Mouse (Mus musculus) liver, adult 2 months (tissue): Measurements from ENCODE around the gene Zfp444. TPM values are rescaled to one million over a fixed set of nuclear protein-coding genes. Genes with fewer than 3 reads are reported as not detected.

Source experiments
- DNase-seq: peaks from one replicate; pipeline ENCODE4 v3.0.0-alpha.2; 2011; ENCODE audit warnings: low read depth, low spot score; ENCODE audit errors: extremely low read depth
- H3K27ac ChIP-seq: fragments of 200-500 bp; replicated peaks from 2 replicates; pipeline ENCODE4 v1.5.1; 2012; ENCODE audit warnings: low read depth, mild to moderate bottlenecking, control low read depth, inconsistent platforms, low read length; ENCODE audit not compliant: insufficient read depth
- H3K27me3 ChIP-seq: fragments of 200-500 bp; 2 replicates; pipeline ENCODE4 v1.6.1; 2012; ENCODE audit warnings: mild to moderate bottlenecking, moderate library complexity, low read length, inconsistent platforms; ENCODE audit not compliant: control insufficient read depth, insufficient read depth
- H3K36me3 ChIP-seq: fragments of 200-500 bp; 2 replicates; pipeline ENCODE4 v1.6.1; 2012; ENCODE audit warnings: low read length, inconsistent platforms; ENCODE audit not compliant: control insufficient read depth, insufficient read depth
- H3K4me1 ChIP-seq: fragments of 200-500 bp; 2 replicates; pipeline ENCODE4 v1.6.1; 2011; ENCODE audit warnings: low read length; ENCODE audit not compliant: control insufficient read depth, insufficient read depth
- H3K4me3 ChIP-seq: fragments of 200-500 bp; 2 replicates; pipeline ENCODE4 v1.5.1; 2011; ENCODE audit warnings: low read depth, mild to moderate bottlenecking, control low read depth, low read length, moderate library complexity; ENCODE audit not compliant: insufficient read depth
- H3K79me2 ChIP-seq: fragments of 200-500 bp; 2 replicates; pipeline ENCODE4 v1.6.1; 2012; ENCODE audit warnings: inconsistent platforms, mild to moderate bottlenecking, low read length, moderate library complexity; ENCODE audit not compliant: control insufficient read depth, insufficient read depth
- H3K9ac ChIP-seq: fragments of 200-500 bp; 2 replicates; pipeline ENCODE4 v1.6.1; 2012; ENCODE audit warnings: low read depth, mild to moderate bottlenecking, control low read depth, inconsistent platforms, low read length
- CTCF ChIP-seq: fragments of 200-500 bp; IDR thresholded peaks from 2 replicates; pipeline ENCODE4 v1.5.1; 2011; ENCODE audit warnings: low read depth, low read length, control low read depth
- POLR2A ChIP-seq: fragments of 200-500 bp; IDR thresholded peaks from 2 replicates; pipeline ENCODE4 v1.6.1; 2011; ENCODE audit warnings: low read length, control low read depth; ENCODE audit not compliant: insufficient read depth; ENCODE audit errors: extremely low read depth
- WGBS: fragments of 180-500 bp; shearing (Covaris S2); methylation state at CpG from one replicate; pipeline ENCODE4 v1.1.7; 2018; 5-methylcytosine and 5-hydroxymethylcytosine counted together
- polyA plus RNA-seq: library from polyadenylated mRNA; depleted of rRNA; stranded (reverse); fragments of >200 nt; gene quantifications from 2 replicates; pipeline ENCODE4 v1.2.3, GENCODE M21; 2012
- total RNA-seq: library from RNA; depleted of rRNA; stranded (reverse); fragments of >200 nt; gene quantifications from 2 replicates; pipeline ENCODE4 v1.2.3, GENCODE M21; 2014

The Zfp444 gene
- total and polyA plus RNA-seq, 2 experiments, result 11.0 to 23.9 TPM

DNA sequence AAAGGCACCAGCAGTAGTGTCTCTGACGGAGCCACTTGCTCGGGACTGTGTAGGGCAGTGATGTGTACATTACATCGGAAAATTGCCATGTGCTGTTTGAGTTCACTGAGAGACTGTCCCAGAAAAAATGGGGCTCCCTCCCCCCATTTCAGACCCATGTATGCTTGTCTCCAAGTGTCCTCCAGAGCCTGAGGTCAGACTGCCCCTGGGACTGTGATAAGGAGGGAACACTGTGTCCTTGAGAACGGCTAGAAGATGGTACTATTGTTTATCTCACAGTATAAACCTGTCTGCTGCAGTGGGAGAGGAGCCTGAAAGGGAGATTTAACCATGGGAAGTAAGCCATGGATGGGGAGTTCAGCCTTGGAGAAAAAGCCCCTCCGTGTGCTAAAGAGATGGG, 7.4 kb upstream of the Zfp444 start:
- no peak overlapping the region for H3K4me3 ChIP-seq
- no peak for DNase-seq
- no peak overlapping the region for H3K9ac ChIP-seq
- no peaks in the 10 kb centered on the region for H3K36me3 ChIP-seq
- H3K4me1 ChIP-seq, result peaks cover 2% of the 10 kb centered on the region; the same call in 1 of the 2 replicates
- H3K27me3 ChIP-seq, result no peaks in the 10 kb centered on the region
- H3K79me2 ChIP-seq, result no peaks in the 10 kb centered on the region
- 54% methylated on average over 5 of the region's 5 CpGs for WGBS
- H3K27ac ChIP-seq, result no peak overlapping the region
- TF ChIP-seq POLR2A (no peak), CTCF (no peak)

DNA sequence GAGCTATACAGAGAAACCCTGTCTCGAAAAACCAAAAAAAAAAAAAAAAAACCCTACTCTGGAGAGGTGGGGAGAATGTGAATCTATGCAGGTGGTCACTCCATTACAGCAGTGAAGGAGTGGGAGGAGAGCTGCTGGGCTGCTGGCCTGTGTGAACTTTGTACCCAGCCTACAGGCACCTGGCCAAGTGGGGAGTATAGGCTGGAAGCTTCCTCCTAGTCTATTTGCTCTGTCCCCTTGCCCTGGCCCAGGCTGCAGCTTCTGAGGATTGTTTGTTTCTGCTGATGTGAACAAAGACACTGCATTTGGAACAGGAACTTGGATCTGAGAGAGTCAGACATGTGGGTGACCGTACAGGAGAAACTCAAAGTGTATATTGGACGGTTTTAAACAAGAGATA, 2.6 kb upstream of the Zfp444 start:
- Histone ChIP-seq H3K4me3 (no peak overlapping the region), H3K9ac (no peak overlapping the region), H3K27ac (peak overlapping the region; percentile 2), H3K36me3 (no peaks in the 10 kb centered on the region), H3K79me2 (no peaks in the 10 kb centered on the region), H3K27me3 (no peaks in the 10 kb centered on the region), H3K4me1 (peaks cover 11% of the 10 kb centered on the region; the same call in 1 of the 2 replicates)
- 11% methylated on average over 3 of the region's 3 CpGs for WGBS
- peak; percentile 92 for DNase-seq
- TF ChIP-seq POLR2A, result no peak
- no peak for TF ChIP-seq CTCF

DNA sequence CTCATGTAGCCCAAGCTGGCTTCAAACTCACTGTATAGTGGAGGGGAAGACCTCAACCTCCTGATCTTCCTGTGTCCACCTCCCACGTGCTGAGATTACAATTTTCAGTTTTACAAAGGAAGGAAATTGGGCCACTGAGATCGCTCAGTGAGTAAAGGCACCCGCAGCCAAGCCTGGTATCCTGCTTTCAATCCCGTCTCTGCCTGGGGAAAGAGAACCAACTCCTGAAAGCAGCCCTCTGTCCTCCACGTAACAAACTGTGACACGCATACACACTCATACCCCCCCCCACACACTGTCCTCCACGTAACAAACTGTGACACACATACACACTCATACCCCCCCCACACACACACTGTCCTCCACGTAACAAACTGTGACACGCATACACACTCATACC, 1.6 kb upstream of the Zfp444 start:
- no peaks in the 10 kb centered on the region for H3K27me3 ChIP-seq
- 62% methylated on average over 9 of the region's 9 CpGs for WGBS
- peak overlapping the region; percentile 54 for H3K27ac ChIP-seq
- no peak for DNase-seq
- no peaks in the 10 kb centered on the region for H3K79me2 ChIP-seq
- H3K4me3 ChIP-seq, result no peak overlapping the region
- TF ChIP-seq POLR2A (no peak), CTCF (no peak)
- no peaks in the 10 kb centered on the region for H3K36me3 ChIP-seq
- H3K9ac ChIP-seq, result no peak overlapping the region
- H3K4me1 ChIP-seq, result peaks cover 21% of the 10 kb centered on the region

DNA sequence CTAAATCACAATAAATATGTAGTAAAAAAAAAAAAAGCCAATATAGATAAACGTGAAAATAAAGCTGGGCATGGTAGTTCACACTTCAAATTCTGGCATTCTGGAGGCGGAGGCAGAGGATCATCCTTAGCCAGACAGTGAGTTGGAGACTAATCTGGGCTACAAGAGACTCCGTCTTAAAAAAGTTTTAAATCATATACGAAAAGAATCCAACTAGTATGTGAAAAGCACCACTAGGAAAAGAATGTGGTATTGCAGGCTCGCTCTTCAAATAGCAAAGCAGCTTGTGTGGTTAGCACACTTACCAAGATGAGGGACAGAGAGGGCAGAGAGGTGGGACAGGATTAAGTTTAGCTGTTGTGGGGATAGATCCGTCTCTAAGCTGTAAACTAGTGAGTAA, 1.2 kb upstream of the Zfp444 start:
- Histone ChIP-seq H3K4me3 (no peak overlapping the region), H3K27me3 (no peaks in the 10 kb centered on the region), H3K9ac (no peak overlapping the region), H3K4me1 (peaks cover 24% of the 10 kb centered on the region), H3K27ac (peak overlapping the region; percentile 83; the same call in 1 of the 2 replicates), H3K36me3 (peaks cover 3% of the 10 kb centered on the region; the same call in 1 of the 2 replicates), H3K79me2 (no peaks in the 10 kb centered on the region)
- DNase-seq, result no peak
- WGBS, result 52% methylated on average over 6 of the region's 6 CpGs
- TF ChIP-seq CTCF (no peak), POLR2A (no peak)

DNA sequence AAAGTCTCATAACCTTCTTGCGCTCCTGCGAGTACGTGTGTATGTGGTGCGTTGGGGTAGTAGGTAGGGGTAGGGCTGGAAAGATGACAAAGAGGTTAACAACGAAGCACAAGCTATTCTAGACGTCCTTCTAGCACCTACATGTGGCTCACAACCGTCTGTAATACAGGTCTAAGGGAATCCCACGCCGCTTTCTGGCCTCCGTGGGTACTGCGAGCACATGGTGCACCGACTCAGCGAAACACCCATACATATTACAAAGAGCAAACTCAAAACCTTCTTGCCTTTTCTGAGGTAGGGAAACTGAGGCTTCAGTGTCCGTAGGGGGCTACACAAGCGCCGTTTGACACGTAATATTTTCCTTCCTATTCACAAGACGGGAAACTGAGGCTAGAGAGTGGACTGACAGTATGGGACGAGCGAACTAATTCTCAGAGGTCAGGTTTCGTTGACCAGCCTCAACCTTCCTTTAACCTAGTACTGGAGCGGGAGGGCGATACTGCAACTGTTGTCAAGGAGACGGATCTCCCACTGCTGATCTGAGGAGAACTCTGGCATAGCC, 501 bp upstream of the Zfp444 start:
- peak overlapping the region; percentile 83 for H3K27ac ChIP-seq
- peaks cover 24% of the 10 kb centered on the region for H3K4me1 ChIP-seq
- peak; percentile 74 for DNase-seq
- H3K36me3 ChIP-seq, result peaks cover 3% of the 10 kb centered on the region; the same call in 1 of the 2 replicates
- H3K79me2 ChIP-seq, result no peaks in the 10 kb centered on the region
- peak; percentile 83 for TF ChIP-seq CTCF
- no peak for TF ChIP-seq POLR2A
- H3K4me3 ChIP-seq, result peak overlapping the region; percentile 87
- no peaks in the 10 kb centered on the region for H3K27me3 ChIP-seq
- H3K9ac ChIP-seq, result peak overlapping the region; percentile 64
- WGBS, result under 1% methylated on average over 24 of the region's 24 CpGs

DNA sequence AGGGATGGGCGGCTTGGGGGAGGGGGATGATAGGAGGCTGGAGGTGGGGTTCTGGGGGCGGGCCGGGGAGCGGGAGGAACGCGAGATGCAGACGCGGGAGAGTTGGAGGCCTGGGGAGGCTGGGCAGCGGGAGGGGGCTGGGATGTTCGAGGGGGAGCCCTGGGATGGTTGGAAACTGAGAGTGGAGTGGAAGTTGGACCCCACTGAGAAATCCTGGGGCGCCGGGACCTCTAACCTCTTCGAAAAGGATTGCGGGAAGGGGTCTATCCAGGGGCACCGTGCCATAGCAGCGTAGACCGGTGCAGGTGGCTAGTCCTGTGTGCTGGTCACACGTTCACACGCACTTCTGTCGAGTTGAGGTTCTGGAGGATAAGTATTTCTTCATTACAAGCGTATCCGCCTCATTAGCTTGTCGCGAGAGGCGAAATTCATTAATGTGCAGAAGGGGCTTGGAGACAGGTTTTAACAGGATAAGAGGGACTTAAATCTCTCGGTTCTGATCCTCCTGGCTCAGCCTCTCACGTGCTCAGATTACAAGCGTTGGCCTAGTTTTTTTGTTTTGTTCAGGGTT, 733 bp downstream of the Zfp444 start:
- WGBS, result 1% methylated on average over 28 of the region's 28 CpGs
- peak; percentile 61 for DNase-seq
- no peaks in the 10 kb centered on the region for H3K79me2 ChIP-seq
- peak overlapping the region; percentile 88 for H3K9ac ChIP-seq
- peaks cover 3% of the 10 kb centered on the region; the same call in 1 of the 2 replicates for H3K36me3 ChIP-seq
- H3K27me3 ChIP-seq, result no peaks in the 10 kb centered on the region
- H3K27ac ChIP-seq, result peak overlapping the region; percentile 83
- peak overlapping the region; percentile 87 for H3K4me3 ChIP-seq
- TF ChIP-seq CTCF (no peak), POLR2A (peak; percentile 7; the same call in 1 of the 2 replicates)
- H3K4me1 ChIP-seq, result peaks cover 24% of the 10 kb centered on the region
